Mouse (Mus musculus) heart, adult 8-10 months (tissue): ENCODE data around the gene Tcte1. TPM values are rescaled to one million over a fixed set of nuclear protein-coding genes. Genes with fewer than 3 reads are reported as not detected.

ENCODE experiments used
- DNase-seq: peaks from one replicate; pipeline ENCODE4 v3.0.0; 2022; ENCODE audit warnings: low spot score
- total RNA-seq, 4 experiments: library from RNA; stranded (reverse); gene quantifications; 2 replicates each; pipeline ENCODE4 v1.2.4; 2022

The Tcte1 gene
- total RNA-seq, 4 experiments from 2014 or later = not detected

DNA sequence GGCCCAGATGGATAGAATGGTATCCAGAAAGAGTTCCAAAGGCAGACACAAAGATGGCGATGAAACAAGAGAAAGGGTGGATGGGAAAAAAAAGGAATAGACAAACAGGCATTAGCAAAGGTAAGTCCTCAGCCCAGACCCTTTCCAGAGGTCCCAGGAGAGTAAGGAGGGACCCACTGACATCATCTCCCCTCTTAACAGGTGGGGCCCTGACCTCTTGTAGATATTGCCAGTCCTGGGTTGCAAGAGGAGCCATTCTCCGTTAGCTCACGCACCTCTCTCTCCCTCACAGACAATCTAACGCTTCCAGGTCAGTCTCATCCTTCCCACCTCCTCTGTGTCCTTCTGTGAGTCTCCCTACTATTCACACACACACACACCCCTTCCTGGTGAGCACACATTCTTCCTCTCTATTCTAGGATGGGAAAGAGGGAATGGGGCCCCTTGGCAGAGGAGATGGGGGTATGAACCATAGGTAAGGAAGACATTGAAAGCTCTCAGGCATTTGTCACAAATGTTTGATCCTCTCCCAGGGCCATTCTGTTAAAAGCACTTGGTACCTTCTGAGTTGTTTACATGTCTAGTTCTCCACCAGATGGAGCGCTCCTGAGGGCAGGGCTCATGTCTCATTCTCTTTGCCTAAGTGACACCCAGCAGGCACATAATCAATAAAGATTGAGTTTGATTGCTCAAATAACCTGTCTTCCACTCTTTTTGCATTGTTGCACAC lies 24.4 kb downstream of the Tcte1 start:
- no peak for DNase-seq

GRCm38 (mm10) chr17:45548541-45549512 lies 25.6 kb downstream of the Tcte1 start:
- DNase-seq = no peak

DNA sequence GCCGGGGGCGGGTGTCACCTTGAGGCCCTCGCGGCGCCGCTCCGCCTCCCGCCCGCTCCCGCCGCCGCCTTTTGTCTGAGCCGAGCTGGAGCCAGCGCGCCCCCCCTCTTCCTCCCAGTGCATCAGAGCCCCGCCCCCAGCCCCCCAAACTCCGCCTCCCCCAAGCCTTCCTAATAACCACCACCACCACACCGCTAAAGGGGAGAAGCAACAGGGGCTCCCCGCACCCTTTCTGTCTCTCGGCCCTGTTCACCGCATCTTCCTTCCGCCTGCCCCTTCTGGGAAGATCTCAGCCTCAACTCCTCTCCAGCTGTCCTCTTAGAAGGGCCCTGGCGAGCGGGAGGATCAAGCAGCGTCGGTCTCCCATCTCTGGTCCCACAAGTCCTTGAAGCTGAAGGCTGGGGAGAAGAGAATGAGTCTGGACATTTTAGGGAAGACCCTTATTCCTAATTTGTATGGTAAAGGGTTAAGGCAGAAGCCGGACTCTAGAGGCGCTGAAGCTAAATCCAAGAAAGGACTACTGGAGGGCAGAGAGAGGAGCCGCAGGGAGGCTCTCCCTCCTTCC lies 26.5 kb downstream of the Tcte1 start, which contains the start of gene Tmem151b:
Tmem151b (minus strand) TSS at position 61 of the 565 bp plus-strand sequence.
- no peak for DNase-seq

DNA sequence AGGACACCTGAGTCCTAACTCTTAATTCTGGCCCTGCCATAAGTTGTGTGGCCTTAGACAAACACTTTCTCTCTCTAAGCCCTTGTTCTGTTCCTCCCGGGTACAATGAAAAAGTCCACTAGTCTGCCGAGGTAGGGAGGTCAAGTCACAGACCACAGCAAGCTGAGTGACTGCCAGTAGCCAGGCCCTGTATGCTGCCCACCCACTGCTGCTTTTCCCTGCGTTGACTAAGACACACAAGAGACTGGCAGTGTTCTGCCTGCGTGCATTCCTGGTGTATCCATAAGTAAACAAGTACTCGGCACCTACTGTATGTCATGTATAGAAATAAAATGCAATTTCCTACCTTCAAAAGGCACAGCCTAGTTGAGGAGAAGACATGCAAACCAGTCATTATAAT lies 27.0 kb downstream of the Tcte1 start:
- no peak for DNase-seq

- no peak for DNase-seq
These were observed 28.1 kb downstream of the Tcte1 start for GRCm38 (mm10) chr17:45551249-45551796.

DNA sequence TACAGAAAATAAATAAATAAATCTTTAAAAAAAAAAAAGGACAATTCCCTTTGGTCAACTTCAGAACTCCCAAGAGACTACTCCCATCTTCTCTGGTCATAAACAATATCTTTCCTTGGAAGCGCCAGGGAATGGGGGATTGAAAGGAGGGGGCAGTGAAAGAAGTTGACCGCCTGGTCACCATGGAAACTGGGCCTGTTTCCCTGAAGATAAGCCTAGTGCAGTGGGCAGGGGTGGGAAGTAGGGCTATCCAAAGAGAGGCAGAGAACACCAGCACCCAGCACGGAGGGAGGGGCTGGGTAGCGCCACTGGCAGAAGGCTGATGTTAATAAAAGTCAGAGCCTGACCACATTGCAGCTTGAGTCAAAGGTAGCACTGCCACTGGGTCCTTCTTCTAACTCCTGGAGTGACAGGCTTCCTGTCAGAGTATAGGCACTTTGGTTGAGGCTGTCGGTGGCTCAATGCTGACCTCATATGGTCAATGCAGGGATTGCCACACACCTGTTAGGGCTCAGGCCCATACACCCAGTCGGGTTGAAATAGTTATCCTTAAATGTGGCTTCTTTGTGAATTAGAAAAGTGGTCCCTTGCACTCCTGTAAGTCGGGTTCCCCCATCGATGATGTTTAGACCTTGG lies 28.7 kb downstream of the Tcte1 start:
- peak; percentile 82 for DNase-seq

DNA sequence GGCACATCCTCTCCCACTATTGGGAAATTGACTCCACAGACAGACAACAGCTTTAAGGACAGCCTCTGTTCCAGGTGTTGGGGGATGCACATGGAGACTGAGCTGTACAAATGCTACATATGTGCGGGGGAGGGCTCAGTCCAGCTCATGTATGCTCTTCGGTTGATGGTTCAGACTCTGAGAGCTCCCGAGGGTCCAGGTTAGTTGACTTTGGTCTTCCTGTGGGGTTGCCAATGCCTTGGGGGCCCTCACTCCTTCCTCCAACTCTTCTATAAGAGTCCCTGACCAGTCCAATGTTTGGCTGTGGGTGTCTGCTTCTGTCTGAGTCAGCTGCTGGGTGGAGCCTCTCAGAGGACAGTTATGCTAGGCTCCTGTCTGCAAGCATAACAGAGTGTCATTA lies 29.8 kb downstream of the Tcte1 start:
- no peak for DNase-seq

DNA sequence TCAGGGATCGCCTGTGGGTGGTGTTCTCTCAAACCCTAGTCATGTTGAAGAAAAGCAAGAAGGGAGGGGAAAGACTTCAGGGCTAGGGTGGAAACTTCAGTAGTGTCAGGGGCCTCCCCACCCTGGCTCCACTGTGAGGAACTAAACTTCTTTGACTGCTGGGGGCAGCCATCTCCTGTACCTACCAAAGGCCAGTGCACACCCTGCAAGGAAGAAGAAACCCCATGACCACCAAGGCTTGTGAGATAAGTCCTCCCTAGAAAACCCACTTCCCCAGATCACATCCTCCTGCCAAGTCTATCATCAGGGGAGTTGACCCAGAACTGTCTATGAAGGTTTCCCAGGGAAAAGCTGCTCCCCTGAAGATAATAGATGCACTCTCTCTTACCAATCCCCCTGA lies 31.2 kb downstream of the Tcte1 start:
- no peak for DNase-seq

DNA sequence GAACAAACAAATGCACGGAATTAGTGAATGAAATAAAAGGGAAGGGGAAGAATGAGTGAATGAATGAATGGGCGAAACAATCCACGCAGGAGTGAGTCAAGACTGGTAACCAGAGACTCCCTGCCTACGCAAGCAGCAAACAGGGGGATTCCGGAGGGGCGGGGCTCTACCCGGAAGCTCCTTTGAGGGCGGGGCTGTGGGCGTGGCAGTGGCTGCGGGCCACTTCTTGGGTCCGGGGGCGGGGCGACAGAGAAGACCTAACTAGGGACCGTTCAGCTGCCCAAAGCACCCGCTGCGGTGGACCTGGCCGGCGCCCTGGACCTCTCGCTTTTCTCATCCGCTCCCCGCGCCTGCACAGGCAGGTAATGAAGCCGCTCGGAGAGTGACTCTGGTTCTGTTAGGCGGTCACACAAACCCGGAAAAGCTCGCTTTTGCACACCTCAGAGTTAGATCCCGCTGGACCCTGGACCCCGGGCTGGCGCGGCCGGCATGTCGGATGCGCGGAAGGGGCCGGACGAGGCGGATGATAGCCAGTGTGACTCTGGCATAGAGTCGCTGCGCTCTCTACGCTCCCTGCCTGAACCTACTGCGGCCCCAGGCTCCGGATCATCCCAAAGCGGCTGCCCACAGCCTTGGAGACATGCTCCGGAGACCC lies 32.3 kb downstream of the Tcte1 start, which contains the start of gene Nfkbie:
Nfkbie (plus strand) TSS at position 252 of the 655 bp plus-strand sequence.
- DNase-seq = peak; percentile 95

GRCm38 (mm10) chr17:45556107-45556489 lies 32.9 kb downstream of the Tcte1 start:
- DNase-seq = no peak

DNA sequence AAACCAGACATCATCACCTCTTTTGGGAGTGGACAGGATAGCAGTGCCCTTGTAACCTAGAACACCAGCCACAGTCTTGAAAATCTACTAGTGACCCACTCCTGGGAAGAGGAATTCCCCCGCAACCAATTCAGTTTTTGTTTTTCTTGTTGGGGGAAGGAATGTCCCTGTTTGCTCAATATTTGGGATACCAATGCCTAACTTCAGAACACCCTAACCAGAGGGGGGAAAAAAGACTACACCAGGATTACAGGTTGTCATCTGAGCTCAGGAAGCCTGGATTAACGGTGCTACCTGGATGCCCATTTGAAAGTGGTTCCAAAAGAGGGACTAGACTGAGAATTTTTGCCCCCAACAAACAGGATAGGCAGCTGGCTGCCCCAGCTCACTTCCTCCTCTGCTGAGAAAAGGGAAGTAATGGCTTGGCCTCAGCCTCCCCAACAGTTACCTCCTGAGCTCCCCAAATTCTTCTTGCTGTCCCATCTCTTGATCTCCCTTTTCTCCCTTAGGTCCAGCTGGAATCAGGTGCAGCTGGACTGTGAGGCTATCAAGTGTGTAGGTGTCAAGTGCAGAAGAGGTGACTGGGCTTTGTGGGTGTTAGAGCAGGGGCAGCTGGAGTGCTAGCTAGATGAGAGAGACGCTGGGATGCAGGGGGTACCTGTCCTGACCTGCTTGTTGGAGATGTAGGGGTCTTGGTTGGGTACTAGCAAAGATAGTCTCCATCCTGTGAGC lies 33.4 kb downstream of the Tcte1 start:
- DNase-seq = no peak

DNA sequence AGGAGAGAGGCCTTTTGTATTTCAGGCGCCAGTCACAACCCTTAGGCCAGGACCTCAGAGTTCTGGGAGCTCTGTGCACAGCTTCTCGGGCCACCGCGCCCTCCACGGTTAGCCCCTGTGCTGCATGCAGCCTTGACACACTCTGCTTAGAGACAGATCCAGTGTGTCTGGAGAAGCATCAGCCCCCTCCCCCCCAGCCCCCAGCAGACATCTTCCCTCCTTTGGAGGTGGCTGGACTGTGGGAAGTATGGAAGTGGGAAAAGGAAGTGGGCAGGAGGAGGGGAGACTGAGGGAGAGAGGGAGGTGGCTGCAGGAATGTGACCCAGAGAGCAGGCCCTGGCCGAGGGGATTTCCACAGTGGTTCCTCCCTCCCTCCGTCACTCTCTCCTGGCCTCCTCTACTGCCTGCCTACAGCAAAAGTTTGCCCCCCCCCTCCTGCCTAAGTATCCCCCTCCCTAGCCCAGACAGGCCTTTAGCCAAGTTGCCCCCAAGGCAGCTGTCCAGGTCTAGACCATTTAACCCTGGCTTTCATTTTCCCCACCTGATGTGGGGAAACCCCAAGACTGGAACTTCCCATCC lies 34.1 kb downstream of the Tcte1 start:
- DNase-seq = no peak

DNA sequence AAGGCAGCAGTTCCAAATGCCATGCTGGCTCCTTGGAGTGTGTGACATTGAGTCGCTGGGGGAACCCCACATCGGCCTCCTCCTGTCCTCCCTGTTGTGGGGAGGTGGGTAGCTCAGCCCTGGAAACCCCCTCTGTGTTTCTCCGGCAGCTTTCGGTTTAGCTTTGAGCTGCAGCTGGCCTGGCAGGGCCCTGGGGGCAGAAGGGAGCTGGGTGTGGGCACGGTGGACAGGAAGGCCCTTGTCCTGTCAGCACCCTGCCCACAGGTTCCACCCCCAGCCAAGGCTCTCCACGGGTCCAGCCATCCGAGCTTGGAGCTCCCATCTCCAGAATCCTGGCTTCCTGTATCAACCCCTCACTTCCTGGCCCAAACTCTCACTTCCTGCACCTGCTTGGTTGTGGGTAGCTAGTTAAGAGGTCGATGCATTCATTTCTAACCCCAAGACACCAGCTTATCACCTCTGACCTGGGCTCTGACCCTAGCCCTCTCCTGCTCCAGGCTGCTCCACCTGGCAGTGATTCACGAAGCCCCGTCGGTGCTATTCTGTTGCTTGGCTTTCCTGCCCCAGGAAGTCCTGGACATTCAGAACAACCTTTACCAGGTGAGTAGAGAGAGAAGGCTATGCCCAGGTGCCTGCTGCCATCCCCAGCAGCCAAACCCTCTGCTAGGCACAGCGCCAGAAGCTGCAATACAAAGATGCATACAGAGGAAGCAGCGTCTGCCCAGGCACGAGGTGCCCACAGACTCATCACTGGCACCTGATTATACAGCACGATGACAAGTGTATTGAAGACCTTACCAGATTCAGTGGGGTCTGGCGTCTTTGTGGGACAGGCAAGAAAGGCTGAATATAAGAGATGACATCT lies 35.0 kb downstream of the Tcte1 start:
- no peak for DNase-seq

GRCm38 (mm10) chr17:45559732-45560525 lies 36.7 kb downstream of the Tcte1 start:
- DNase-seq = no peak

DNA sequence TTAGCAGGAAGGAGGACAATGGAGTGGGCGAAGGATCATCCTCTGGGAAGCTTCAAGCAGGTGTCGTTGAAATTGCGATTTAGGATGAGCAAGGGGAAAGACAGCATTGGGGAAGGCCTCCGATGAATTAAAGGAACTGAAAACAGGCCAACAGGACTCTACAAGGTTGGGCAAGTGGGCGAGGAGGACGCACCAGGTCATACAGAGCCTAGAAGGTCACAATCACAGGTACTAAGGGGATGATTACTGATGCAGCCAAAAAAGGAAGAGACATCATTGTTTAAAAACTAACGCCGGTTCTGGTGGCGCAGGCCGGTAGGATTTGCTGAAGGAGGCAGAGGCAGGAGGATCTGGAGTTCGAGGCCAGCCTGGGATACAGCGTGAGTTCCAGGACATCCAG lies 40.0 kb downstream of the Tcte1 start:
- DNase-seq = no peak

GRCm38 (mm10) chr17:45563655-45564530 lies 40.7 kb downstream of the Tcte1 start, which contains the start of gene Slc35b2:
Slc35b2 (plus strand) TSS chr17:45563874.
- DNase-seq = peak; percentile 93

GRCm38 (mm10) chr17:45564531-45565084 lies 41.4 kb downstream of the Tcte1 start:
- no peak for DNase-seq
